9 mouse cellular contexts compared by ENCODE assay signal in genomic region chr11:96956009-96956724, GRCm38 (mm10). TPM values are rescaled to one million over a fixed set of nuclear protein-coding genes. Genes with fewer than 3 reads are reported as not detected.
A peak's percentile ranks its signal among the peaks of the same experiment; 100 is the strongest.
DNase-seq lines count a peak whose midpoint lies in the region; ATAC-seq and TF ChIP-seq lines count a peak whose summit lies in the region.
"Had no signal": no experiment of that assay in that cellular context is flagged by ENCODE, and none has a peak within 500 bp of the region (broad histone marks: within the 10 kb centered on the region; RNA-seq: fewer than 3 reads in every experiment).

No protein-coding gene starts in this region.

- H3K4me1 ChIP-seq in lung, adult 2 months (ENCODE audit: control insufficient read depth, insufficient read depth, low read length): no peaks in the 10 kb centered on the region
- peaks cover 3% of the 10 kb centered on the region for H3K4me1 ChIP-seq in bone marrow, adult 2 months (ENCODE audit: control insufficient read depth, insufficient read depth, low read length)
- H3K4me1 ChIP-seq in liver, embryonic 16.5 days (ENCODE audit: control insufficient read depth, low read depth, low read length): peaks cover 56% of the 10 kb centered on the region
- H3K4me1 ChIP-seq: hindbrain, embryonic 10.5 days; midbrain, embryonic 12.5 days had no signal

- H3K9me3 ChIP-seq in liver, embryonic 16.5 days (replicated peaks; ENCODE audit: control insufficient read depth, low read length): no peaks in the 10 kb centered on the region
- H3K9me3 ChIP-seq: hindbrain, embryonic 10.5 days; midbrain, embryonic 12.5 days had no signal

- no peaks in the 10 kb centered on the region for H3K27me3 ChIP-seq in liver, embryonic 16.5 days (ENCODE audit: control insufficient read depth, insufficient read depth, low read depth, low read length)
- H3K27me3 ChIP-seq: midbrain, embryonic 12.5 days had no signal

- H3K4me3 ChIP-seq in lung, adult 2 months (replicated peaks; ENCODE audit: extremely low read depth, low read depth, low read length): no peak overlapping the region
- no peak overlapping the region for H3K4me3 ChIP-seq in bone marrow, adult 2 months (replicated peaks; ENCODE audit: control insufficient read depth, low read depth, low read length)
- peak overlapping the region; percentile 31 for H3K4me3 ChIP-seq in liver, embryonic 16.5 days (ENCODE audit: low read depth, low read length)
- H3K4me3 ChIP-seq: hindbrain, embryonic 10.5 days; midbrain, embryonic 12.5 days had no signal

- peak overlapping the region; percentile 42 for H3K9ac ChIP-seq in liver, embryonic 16.5 days (ENCODE audit: low read depth, low read length)
- H3K9ac ChIP-seq: midbrain, embryonic 12.5 days had no signal

- peak overlapping the region; percentile 36; the same call in 1 of the 2 replicates for H3K27ac ChIP-seq in bone marrow, adult 2 months (ENCODE audit: control insufficient read depth, insufficient read depth, low read depth, low read length, poor library complexity)
- peak overlapping the region; percentile 93 for H3K27ac ChIP-seq in liver, embryonic 16.5 days (ENCODE audit: low read length)
- H3K27ac ChIP-seq: hindbrain, embryonic 10.5 days; midbrain, embryonic 12.5 days had no signal

- no peak for TF ChIP-seq POLR2A in lung, adult 2 months (IDR thresholded peaks at IDR 0.05; ENCODE audit: borderline replicate concordance, extremely low read depth, low read depth, low read length)
- no peak for TF ChIP-seq POLR2A in bone marrow, adult 2 months (IDR thresholded peaks at IDR 0.05; ENCODE audit: borderline replicate concordance, control insufficient read depth, low read depth, low read length)

- peak; percentile 81 for ATAC-seq in erythroid progenitor cell, adult 5-6 weeks (replicated peaks; ENCODE audit: low FRiP score, poor library complexity, severe bottlenecking)
- peak; percentile 91 for ATAC-seq in liver, embryonic 16.5 days (ENCODE audit: low read depth)

- 64% methylated on average over 20 of the region's 20 CpGs for WGBS in lung, adult 2 months
- 68% methylated on average over 20 of the region's 20 CpGs for WGBS in bone marrow, adult 2 months
- WGBS in liver, embryonic 16.5 days (ENCODE audit: insufficient replicate concordance): 40% methylated on average over 20 of the region's 20 CpGs

- H3K4me2 ChIP-seq in liver, embryonic 16.5 days (ENCODE audit: low read depth, low read length): peak overlapping the region; percentile 54
- H3K4me2 ChIP-seq: midbrain, embryonic 12.5 days had no signal

- peak; percentile 29; the same call in 1 of the 2 replicates for TF ChIP-seq CTCF in lung, adult 2 months (IDR thresholded peaks at IDR 0.05; ENCODE audit: insufficient read depth, low read length)
- TF ChIP-seq CTCF in bone marrow, adult 2 months (IDR thresholded peaks at IDR 0.05; ENCODE audit: control insufficient read depth, insufficient read depth, low read length): peak; percentile 28; the same call in 1 of the 2 replicates

- no peak for DNase-seq in lung, adult 2 months
- no peak for DNase-seq in lung, postnatal 25 days (ENCODE audit: low spot score)
- DNase-seq in adrenal gland, postnatal 25 days: no peak
- no peak for DNase-seq in frontal cortex, postnatal 36 days (ENCODE audit: low spot score in 2 of 2)

- peaks cover 94% of the 10 kb centered on the region for H3K36me3 ChIP-seq in liver, embryonic 16.5 days (ENCODE audit: control insufficient read depth, insufficient read depth)

RNA-seq across cellular contexts. Expression of gene Pnpo, which starts 12.4 kb away (rescaled TPM):
- 20.7 and 24.0 TPM in 2 replicates for polyA plus RNA-seq in lung, adult 2 months (2012; rRNA removed)
- polyA plus RNA-seq in bone marrow, adult 2 months (2011; ENCODE audit: insufficient read depth, insufficient read length, low replicate concordance, missing spikeins): 65.6 and 132 TPM in 2 replicates
- 57.0 and 70.6 TPM in 2 replicates for total RNA-seq in erythroid progenitor cell, adult 5-6 weeks (2015; ENCODE audit: low replicate concordance)
- 74.7 and 92.1 TPM in 2 replicates for total RNA-seq in erythroid progenitor cell, adult 5-6 weeks (2017; ENCODE audit: low replicate concordance)
- polyA plus RNA-seq in liver, embryonic 16.5 days (2015; fragmentation: Nextera tagmentation; extraction: Ambion mirVana): 688 and 719 TPM in 2 replicates
- 32.0 and 36.3 TPM in 2 replicates for total RNA-seq in adrenal gland, postnatal 25 days (2021)

RNA-seq across cellular contexts. Expression of gene Sp2, which starts 26.6 kb away (rescaled TPM):
- 23.1 and 26.3 TPM in 2 replicates for polyA plus RNA-seq in lung, adult 2 months (2012; rRNA removed)
- 14.6 and 16.9 TPM in 2 replicates for polyA plus RNA-seq in bone marrow, adult 2 months (2011; ENCODE audit: insufficient read depth, insufficient read length, low replicate concordance, missing spikeins)
- total RNA-seq in erythroid progenitor cell, adult 5-6 weeks (2015; ENCODE audit: low replicate concordance): 52.4 and 62.0 TPM in 2 replicates
- total RNA-seq in erythroid progenitor cell, adult 5-6 weeks (2017; ENCODE audit: low replicate concordance): 13.1 and 27.8 TPM in 2 replicates
- 15.8 and 18.6 TPM in 2 replicates for polyA plus RNA-seq in liver, embryonic 16.5 days (2015; fragmentation: Nextera tagmentation; extraction: Ambion mirVana)
- 18.2 and 18.8 TPM in 2 replicates for total RNA-seq in adrenal gland, postnatal 25 days (2021)

RNA-seq across cellular contexts. Expression of gene Prr15l, which starts 28.3 kb away (rescaled TPM):
- 56.2 and 69.8 TPM in 2 replicates for polyA plus RNA-seq in lung, adult 2 months (2012; rRNA removed)
- polyA plus RNA-seq in bone marrow, adult 2 months (2011; ENCODE audit: insufficient read depth, insufficient read length, low replicate concordance, missing spikeins): not detected in 2 replicates
- not detected in 2 replicates for total RNA-seq in erythroid progenitor cell, adult 5-6 weeks (2015; ENCODE audit: low replicate concordance)
- 0.26 TPM in 1 of 2 replicates, not detected in the other for total RNA-seq in erythroid progenitor cell, adult 5-6 weeks (2017; ENCODE audit: low replicate concordance)
- polyA plus RNA-seq in liver, embryonic 16.5 days (2015; fragmentation: Nextera tagmentation; extraction: Ambion mirVana): 4.8 and 7.1 TPM in 2 replicates
- 0.27 and 0.76 TPM in 2 replicates for total RNA-seq in adrenal gland, postnatal 25 days (2021)

RNA-seq across cellular contexts. Expression of gene Cdk5rap3, which starts 39.9 kb away (rescaled TPM):
- 25.4 and 30.1 TPM in 2 replicates for polyA plus RNA-seq in lung, adult 2 months (2012; rRNA removed)
- polyA plus RNA-seq in bone marrow, adult 2 months (2011; ENCODE audit: insufficient read depth, insufficient read length, low replicate concordance, missing spikeins): 16.4 and 39.4 TPM in 2 replicates
- total RNA-seq in erythroid progenitor cell, adult 5-6 weeks (2015; ENCODE audit: low replicate concordance): 7.9 and 9.6 TPM in 2 replicates
- total RNA-seq in erythroid progenitor cell, adult 5-6 weeks (2017; ENCODE audit: low replicate concordance): 21.6 and 25.2 TPM in 2 replicates
- polyA plus RNA-seq in liver, embryonic 16.5 days (2015; fragmentation: Nextera tagmentation; extraction: Ambion mirVana): 36.9 and 38.8 TPM in 2 replicates
- 50.1 and 62.8 TPM in 2 replicates for total RNA-seq in adrenal gland, postnatal 25 days (2021)

RNA-seq across cellular contexts. Expression of gene Sp6, which starts 57.0 kb away (rescaled TPM):
- 5.0 and 8.5 TPM in 2 replicates for polyA plus RNA-seq in lung, adult 2 months (2012; rRNA removed)
- polyA plus RNA-seq in bone marrow, adult 2 months (2011; ENCODE audit: insufficient read depth, insufficient read length, low replicate concordance, missing spikeins): 1.00 TPM in 1 of 2 replicates, not detected in the other
- total RNA-seq in erythroid progenitor cell, adult 5-6 weeks (2015; ENCODE audit: low replicate concordance): not detected in 2 replicates
- not detected in 2 replicates for total RNA-seq in erythroid progenitor cell, adult 5-6 weeks (2017; ENCODE audit: low replicate concordance)
- polyA plus RNA-seq in liver, embryonic 16.5 days (2015; fragmentation: Nextera tagmentation; extraction: Ambion mirVana): not detected in 2 replicates
- total RNA-seq in adrenal gland, postnatal 25 days (2021): 0.33 and 0.39 TPM in 2 replicates
